Mouse (Mus musculus): ENCODE data around the gene Snx13. TPM values are rescaled to one million over a fixed set of nuclear protein-coding genes. Genes with fewer than 3 reads are reported as not detected.

The Snx13 gene
- polyA plus RNA-seq, 1 experiment from 2014 or later: 24.7 TPM

- no peaks in the 10 kb centered on the region for H3K9me3 ChIP-seq
- H3K4me1 ChIP-seq: peaks cover 12% of the 10 kb centered on the region
- no peaks in the 10 kb centered on the region for H3K36me3 ChIP-seq
- no peak overlapping the region for H3K27ac ChIP-seq
- H3K27me3 ChIP-seq: no peaks in the 10 kb centered on the region
- WGBS: 71% methylated on average over 3 of the region's 3 CpGs
- no peak overlapping the region for H3K9ac ChIP-seq
- no peak overlapping the region for H3K4me2 ChIP-seq
- ATAC-seq (ENCODE audit: insufficient number of reproducible peaks, insufficient read depth, low FRiP score, low TSS enrichment, low read depth): no peak
- no peak overlapping the region for H3K4me3 ChIP-seq
These were observed 3.5 kb downstream of the Snx13 start for GRCm38 (mm10) chr12:35050501-35050900.

- Histone ChIP-seq H3K4me3 (no peak overlapping the region), H3K4me1 (peaks cover 12% of the 10 kb centered on the region), H3K9me3 (no peaks in the 10 kb centered on the region), H3K27ac (no peak overlapping the region), H3K4me2 (no peak overlapping the region), H3K36me3 (no peaks in the 10 kb centered on the region), H3K27me3 (no peaks in the 10 kb centered on the region), H3K9ac (no peak overlapping the region)
- 83% methylated on average over 7 of the region's 7 CpGs for WGBS
- ATAC-seq (ENCODE audit: insufficient number of reproducible peaks, insufficient read depth, low FRiP score, low TSS enrichment, low read depth): no peak
These were observed 4.2 kb downstream of the Snx13 start for GRCm38 (mm10) chr12:35050964-35051758.

GRCm38 (mm10) chr12:35054420-35054819 lies 7.4 kb downstream of the Snx13 start:
- Histone ChIP-seq H3K4me2 (no peak overlapping the region), H3K4me3 (no peak overlapping the region), H3K9ac (no peak overlapping the region), H3K36me3 (peaks cover 8% of the 10 kb centered on the region; the same call in 1 of the 2 replicates), H3K27me3 (no peaks in the 10 kb centered on the region), H3K27ac (no peak overlapping the region), H3K4me1 (peaks cover 4% of the 10 kb centered on the region), H3K9me3 (peaks cover 4% of the 10 kb centered on the region; the same call in 1 of the 2 replicates)
- WGBS: 78% methylated on average over 6 of the region's 6 CpGs
- no peak for ATAC-seq (ENCODE audit: insufficient number of reproducible peaks, insufficient read depth, low FRiP score, low TSS enrichment, low read depth)

GRCm38 (mm10) chr12:35055114-35056095 lies 8.4 kb downstream of the Snx13 start:
- peaks cover 4% of the 10 kb centered on the region; the same call in 1 of the 2 replicates for H3K9me3 ChIP-seq
- no peak for ATAC-seq (ENCODE audit: insufficient number of reproducible peaks, insufficient read depth, low FRiP score, low TSS enrichment, low read depth)
- no peak overlapping the region for H3K27ac ChIP-seq
- no peak overlapping the region for H3K4me2 ChIP-seq
- H3K36me3 ChIP-seq: peaks cover 8% of the 10 kb centered on the region; the same call in 1 of the 2 replicates
- whole genome bisulfite sequencing: 60% methylated on average over 7 of the region's 7 CpGs
- peaks cover 4% of the 10 kb centered on the region for H3K4me1 ChIP-seq
- H3K27me3 ChIP-seq: no peaks in the 10 kb centered on the region
- H3K4me3 ChIP-seq: no peak overlapping the region
- H3K9ac ChIP-seq: no peak overlapping the region

- Histone ChIP-seq H3K4me3 (no peak overlapping the region), H3K9ac (no peak overlapping the region), H3K4me1 (no peaks in the 10 kb centered on the region), H3K9me3 (no peaks in the 10 kb centered on the region), H3K27me3 (no peaks in the 10 kb centered on the region), H3K36me3 (no peaks in the 10 kb centered on the region; the same call in 1 of the 2 replicates), H3K4me2 (no peak overlapping the region), H3K27ac (no peak overlapping the region)
- no peak for ATAC-seq (ENCODE audit: insufficient number of reproducible peaks, insufficient read depth, low FRiP score, low TSS enrichment, low read depth)
- WGBS: 48% methylated on average over 3 of the region's 3 CpGs
These were observed 16.9 kb downstream of the Snx13 start for GRCm38 (mm10) chr12:35063697-35064468.

- Histone ChIP-seq H3K4me2 (no peak overlapping the region), H3K4me1 (no peaks in the 10 kb centered on the region), H3K27ac (no peak overlapping the region), H3K36me3 (no peaks in the 10 kb centered on the region; the same call in 1 of the 2 replicates), H3K9me3 (no peaks in the 10 kb centered on the region), H3K9ac (no peak overlapping the region), H3K27me3 (no peaks in the 10 kb centered on the region), H3K4me3 (no peak overlapping the region)
- no peak for ATAC-seq (ENCODE audit: insufficient number of reproducible peaks, insufficient read depth, low FRiP score, low TSS enrichment, low read depth)
These were observed 20.6 kb downstream of the Snx13 start for GRCm38 (mm10) chr12:35067621-35068020.

GRCm38 (mm10) chr12:35071336-35071735 lies 24.4 kb downstream of the Snx13 start:
- no peak overlapping the region for H3K4me2 ChIP-seq
- H3K27me3 ChIP-seq: no peaks in the 10 kb centered on the region
- H3K9ac ChIP-seq: no peak overlapping the region
- no peaks in the 10 kb centered on the region for H3K4me1 ChIP-seq
- ATAC-seq (ENCODE audit: insufficient number of reproducible peaks, insufficient read depth, low FRiP score, low TSS enrichment, low read depth): no peak
- no peaks in the 10 kb centered on the region; the same call in 1 of the 2 replicates for H3K36me3 ChIP-seq
- no peak overlapping the region for H3K27ac ChIP-seq
- no peaks in the 10 kb centered on the region for H3K9me3 ChIP-seq
- H3K4me3 ChIP-seq: no peak overlapping the region

- Histone ChIP-seq H3K27me3 (no peaks in the 10 kb centered on the region), H3K36me3 (no peaks in the 10 kb centered on the region), H3K9me3 (no peaks in the 10 kb centered on the region), H3K27ac (no peak overlapping the region), H3K4me1 (no peaks in the 10 kb centered on the region), H3K9ac (no peak overlapping the region), H3K4me2 (no peak overlapping the region), H3K4me3 (no peak overlapping the region)
- no peak for ATAC-seq (ENCODE audit: insufficient number of reproducible peaks, insufficient read depth, low FRiP score, low TSS enrichment, low read depth)
These were observed 25.2 kb downstream of the Snx13 start for GRCm38 (mm10) chr12:35072178-35072577.

GRCm38 (mm10) chr12:35075993-35076392 lies 29.0 kb downstream of the Snx13 start:
- WGBS: 82% methylated on average over 3 of the region's 3 CpGs
- Histone ChIP-seq H3K36me3 (no peaks in the 10 kb centered on the region), H3K4me3 (no peak overlapping the region), H3K27ac (no peak overlapping the region), H3K9ac (no peak overlapping the region), H3K4me1 (no peaks in the 10 kb centered on the region), H3K9me3 (no peaks in the 10 kb centered on the region), H3K27me3 (no peaks in the 10 kb centered on the region), H3K4me2 (no peak overlapping the region)
- no peak for ATAC-seq (ENCODE audit: insufficient number of reproducible peaks, insufficient read depth, low FRiP score, low TSS enrichment, low read depth)

GRCm38 (mm10) chr12:35123549-35123948 lies 76.6 kb downstream of the Snx13 start:
- 79% methylated on average over 3 of the region's 3 CpGs for WGBS
- no peak overlapping the region for H3K4me3 ChIP-seq
- H3K9ac ChIP-seq: no peak overlapping the region
- no peak overlapping the region for H3K27ac ChIP-seq
- H3K9me3 ChIP-seq: no peaks in the 10 kb centered on the region
- ATAC-seq (ENCODE audit: insufficient number of reproducible peaks, insufficient read depth, low FRiP score, low TSS enrichment, low read depth): no peak
- H3K36me3 ChIP-seq: peaks cover 11% of the 10 kb centered on the region
- no peak overlapping the region for H3K4me2 ChIP-seq
- no peaks in the 10 kb centered on the region for H3K27me3 ChIP-seq
- H3K4me1 ChIP-seq: no peaks in the 10 kb centered on the region

- H3K4me2 ChIP-seq: no peak overlapping the region
- no peaks in the 10 kb centered on the region for H3K36me3 ChIP-seq
- no peak overlapping the region for H3K4me3 ChIP-seq
- H3K9ac ChIP-seq: no peak overlapping the region
- no peaks in the 10 kb centered on the region for H3K9me3 ChIP-seq
- H3K27me3 ChIP-seq: no peaks in the 10 kb centered on the region
- ATAC-seq (ENCODE audit: insufficient number of reproducible peaks, insufficient read depth, low FRiP score, low TSS enrichment, low read depth): no peak
- 84% methylated on average over 4 of the region's 4 CpGs for WGBS
- H3K27ac ChIP-seq: no peak overlapping the region
- no peaks in the 10 kb centered on the region for H3K4me1 ChIP-seq
These were observed 106.2 kb downstream of the Snx13 start for GRCm38 (mm10) chr12:35153186-35153585.

Measured in embryonic facial prominence, embryonic 13.5 days (tissue).